Mouse (Mus musculus) heart, adult 2 months (tissue): ENCODE measurements around the gene Col16a1. TPM values are rescaled to one million over a fixed set of nuclear protein-coding genes. Genes with fewer than 3 reads are reported as not detected.
A peak's percentile ranks its signal among the peaks of the same experiment; 100 is the strongest.

ENCODE experiments used
- DNase-seq, 2 experiments: peaks; one replicate each; pipeline ENCODE4 v3.0.0; 2021
- H3K27ac ChIP-seq: fragments of 200-600 bp; 2 replicates; pipeline ENCODE4 v1.8.1; 2022
- H3K27me3 ChIP-seq: fragments of 200-500 bp; 2 replicates; pipeline ENCODE4 v1.6.1; 2012; ENCODE audit warnings: mild to moderate bottlenecking, low read length, inconsistent platforms, mixed read lengths; ENCODE audit not compliant: control insufficient read depth, insufficient read depth
- H3K36me3 ChIP-seq: fragments of 200-500 bp; 2 replicates; pipeline ENCODE4 v1.6.1; 2012; ENCODE audit warnings: low read length, inconsistent platforms; ENCODE audit not compliant: control insufficient read depth, insufficient read depth
- H3K4me1 ChIP-seq: fragments of 200-500 bp; 2 replicates; pipeline ENCODE4 v1.6.1; 2011; ENCODE audit warnings: low read length; ENCODE audit not compliant: control insufficient read depth, insufficient read depth
- H3K4me3 ChIP-seq: fragments of 200-600 bp; 2 replicates; pipeline ENCODE4 v1.8.1; 2022
- H3K79me2 ChIP-seq: fragments of 200-500 bp; replicated peaks from 2 replicates; pipeline ENCODE4 v1.6.1; 2012; ENCODE audit warnings: mild to moderate bottlenecking, inconsistent platforms, low read length, moderate library complexity, mixed read lengths; ENCODE audit not compliant: control insufficient read depth, insufficient read depth
- H3K9ac ChIP-seq: fragments of 200-500 bp; 2 replicates; pipeline ENCODE4 v1.6.1; 2012; ENCODE audit warnings: low read depth, mild to moderate bottlenecking, control low read depth, inconsistent platforms, low read length, mixed read lengths
- CTCF ChIP-seq: fragments of 200-600 bp; IDR thresholded peaks from 2 replicates; pipeline ENCODE4 v1.8.1; 2022; ENCODE audit warnings: antibody characterized with exemption, mild to moderate bottlenecking, moderate library complexity
- EP300 ChIP-seq: fragments of 200-500 bp; IDR thresholded peaks from 2 replicates; pipeline ENCODE4 v1.6.1; 2011; ENCODE audit warnings: low read depth, low read length, control low read depth; ENCODE audit not compliant: insufficient read depth
- POLR2A ChIP-seq: fragments of 200-500 bp; IDR thresholded peaks from 2 replicates; pipeline ENCODE4 v1.6.1; 2011; ENCODE audit warnings: mild to moderate bottlenecking, low read depth, low read length, control low read depth; ENCODE audit not compliant: insufficient read depth
- WGBS: fragments of 180-500 bp; shearing (Covaris S2); methylation state at CpG from one replicate; pipeline ENCODE4 v1.1.7; 2018; 5-methylcytosine and 5-hydroxymethylcytosine counted together
- intact Hi-C: fragments of 180-260 bp; cut with DNase I; formaldehyde crosslinking; loops from one replicate; pipeline ENCODE4 v1.15.1; 2025
- long read RNA-seq: library from polyadenylated mRNA; stranded (forward); transcript quantifications from one replicate; pipeline ENCODE4 v2.0.0, GENCODE M21; 2021
- polyA plus RNA-seq: library from polyadenylated mRNA; depleted of rRNA; stranded (reverse); fragments of >200 nt; gene quantifications from 2 replicates; pipeline ENCODE4 v1.2.3, GENCODE M21; 2012; rRNA removed
- total RNA-seq, 2 experiments: library from RNA; stranded (reverse); gene quantifications; 2 replicates each; pipeline ENCODE4 v1.2.3; 2021

The Col16a1 gene
- 1 to 10 TPM; 5.0 to 5.5 TPM for total RNA-seq
- 7.2 and 8.4 TPM in 2 replicates for polyA plus RNA-seq
- long read RNA-seq, partial matches to known transcripts = 3 of 9 reads
- long read RNA-seq, other reads (novel, unspliced or antisense) = 6 of 9 reads

GRCm38 (mm10) chr4:130047331-130048202 lies at the start of gene Col16a1:
Col16a1 (plus strand) TSS chr4:130047840.
- WGBS = 2% methylated on average over 45 of the region's 46 CpGs
- TF ChIP-seq CTCF (no peak), EP300 (0 out of 2 replicates have a peak, but pooled peaks have one; percentile 25), POLR2A (peak; percentile 48; the same call in 1 of the 2 replicates)
- intact Hi-C loops = no loop called here
- H3K27ac ChIP-seq = peak within 1 kb of the TSS; percentile 69
- peak; percentile 94 for DNase-seq
- H3K36me3 ChIP-seq = no peaks in the 10 kb centered on the region
- peak within 1 kb of the TSS; percentile 81 for H3K9ac ChIP-seq
- H3K79me2 ChIP-seq = no peaks in the 10 kb centered on the region
- peaks cover 5% of the 10 kb centered on the region for H3K4me1 ChIP-seq
- no peaks in the 10 kb centered on the region for H3K27me3 ChIP-seq
- peak within 1 kb of the TSS; percentile 52 for H3K4me3 ChIP-seq

GRCm38 (mm10) chr4:129998124-129998523 lies 49.5 kb upstream of the Col16a1 start:
- Histone ChIP-seq H3K4me3 (no peak overlapping the region), H3K4me1 (no peaks in the 10 kb centered on the region), H3K9ac (no peak overlapping the region), H3K27ac (no peak overlapping the region), H3K27me3 (no peaks in the 10 kb centered on the region), H3K36me3 (no peaks in the 10 kb centered on the region), H3K79me2 (no peaks in the 10 kb centered on the region)
- 35% methylated on average over 11 of the region's 11 CpGs for WGBS
- intact Hi-C loops = no loop called here
- TF ChIP-seq EP300 (no peak), CTCF (no peak), POLR2A (no peak)
- no peak for DNase-seq

GRCm38 (mm10) chr4:130001710-130002109 lies 45.9 kb upstream of the Col16a1 start:
- TF ChIP-seq CTCF (no peak), POLR2A (no peak), EP300 (no peak)
- H3K4me3 ChIP-seq = no peak overlapping the region
- no peaks in the 10 kb centered on the region for H3K36me3 ChIP-seq
- no peak for DNase-seq
- H3K9ac ChIP-seq = no peak overlapping the region
- no peaks in the 10 kb centered on the region for H3K4me1 ChIP-seq
- H3K27me3 ChIP-seq = no peaks in the 10 kb centered on the region
- no peak overlapping the region for H3K27ac ChIP-seq
- no peaks in the 10 kb centered on the region for H3K79me2 ChIP-seq
- intact Hi-C loops = no loop called here
- WGBS = 20% methylated on average over 5 of the region's 5 CpGs

GRCm38 (mm10) chr4:130002157-130002556 lies 45.5 kb upstream of the Col16a1 start:
- H3K36me3 ChIP-seq = no peaks in the 10 kb centered on the region
- intact Hi-C loops = no loop called here
- 54% methylated on average over 10 of the region's 10 CpGs for WGBS
- no peaks in the 10 kb centered on the region for H3K79me2 ChIP-seq
- H3K27ac ChIP-seq = no peak overlapping the region
- H3K9ac ChIP-seq = no peak overlapping the region
- H3K27me3 ChIP-seq = no peaks in the 10 kb centered on the region
- TF ChIP-seq POLR2A (no peak), EP300 (no peak), CTCF (no peak)
- H3K4me1 ChIP-seq = no peaks in the 10 kb centered on the region
- H3K4me3 ChIP-seq = no peak overlapping the region
- DNase-seq = no peak

- DNase-seq = no peak
- H3K4me3 ChIP-seq = no peak overlapping the region
- no peak overlapping the region for H3K27ac ChIP-seq
- no peaks in the 10 kb centered on the region for H3K79me2 ChIP-seq
- H3K9ac ChIP-seq = no peak overlapping the region
- no peaks in the 10 kb centered on the region for H3K36me3 ChIP-seq
- intact Hi-C loops = no loop called here
- WGBS = 69% methylated on average over 9 of the region's 9 CpGs
- H3K4me1 ChIP-seq = no peaks in the 10 kb centered on the region
- no peak for TF ChIP-seq CTCF
- TF ChIP-seq EP300 = no peak
- TF ChIP-seq POLR2A = no peak
- no peaks in the 10 kb centered on the region for H3K27me3 ChIP-seq
These were observed 42.0 kb upstream of the Col16a1 start for GRCm38 (mm10) chr4:130005593-130005992.

- H3K9ac ChIP-seq = no peak overlapping the region
- H3K27ac ChIP-seq = no peak overlapping the region
- no peak for DNase-seq
- WGBS = 12% methylated on average over 25 of the region's 25 CpGs
- H3K4me1 ChIP-seq = no peaks in the 10 kb centered on the region
- H3K36me3 ChIP-seq = no peaks in the 10 kb centered on the region
- H3K4me3 ChIP-seq = no peak overlapping the region
- intact Hi-C loops = no loop called here
- no peak for TF ChIP-seq EP300
- TF ChIP-seq POLR2A = no peak
- TF ChIP-seq CTCF = no peak
- no peaks in the 10 kb centered on the region for H3K79me2 ChIP-seq
- no peaks in the 10 kb centered on the region for H3K27me3 ChIP-seq
These were observed 41.1 kb upstream of the Col16a1 start for GRCm38 (mm10) chr4:130006533-130006932.
